Mouse (Mus musculus) urinary bladder, postnatal 25 days (tissue): ENCODE data around the gene Ikbke.

Source experiments
- DNase-seq: peaks from one replicate; pipeline ENCODE4 v3.0.0; 2022; ENCODE audit warnings: low spot score

The Ikbke gene

DNA sequence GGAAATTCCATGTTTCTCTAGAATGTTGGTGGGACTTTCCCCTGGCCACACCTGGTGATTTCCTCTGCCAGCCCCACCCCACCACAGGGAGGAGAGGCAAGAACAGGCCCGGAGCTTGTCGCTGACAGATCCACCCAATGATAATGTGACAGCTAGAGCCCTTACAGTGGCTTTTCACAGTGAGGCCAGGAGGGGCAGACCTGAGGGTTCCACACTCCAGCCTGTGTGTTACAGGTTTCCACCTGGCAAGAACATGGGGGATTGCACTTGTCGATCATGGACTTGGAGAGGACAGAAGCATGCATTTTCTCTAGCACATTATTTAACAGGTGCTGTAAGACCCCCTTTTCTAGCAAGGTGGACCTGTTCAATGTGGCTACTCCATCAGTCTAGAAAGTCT, 874 bp upstream of the Ikbke start:
- no peak for DNase-seq

DNA sequence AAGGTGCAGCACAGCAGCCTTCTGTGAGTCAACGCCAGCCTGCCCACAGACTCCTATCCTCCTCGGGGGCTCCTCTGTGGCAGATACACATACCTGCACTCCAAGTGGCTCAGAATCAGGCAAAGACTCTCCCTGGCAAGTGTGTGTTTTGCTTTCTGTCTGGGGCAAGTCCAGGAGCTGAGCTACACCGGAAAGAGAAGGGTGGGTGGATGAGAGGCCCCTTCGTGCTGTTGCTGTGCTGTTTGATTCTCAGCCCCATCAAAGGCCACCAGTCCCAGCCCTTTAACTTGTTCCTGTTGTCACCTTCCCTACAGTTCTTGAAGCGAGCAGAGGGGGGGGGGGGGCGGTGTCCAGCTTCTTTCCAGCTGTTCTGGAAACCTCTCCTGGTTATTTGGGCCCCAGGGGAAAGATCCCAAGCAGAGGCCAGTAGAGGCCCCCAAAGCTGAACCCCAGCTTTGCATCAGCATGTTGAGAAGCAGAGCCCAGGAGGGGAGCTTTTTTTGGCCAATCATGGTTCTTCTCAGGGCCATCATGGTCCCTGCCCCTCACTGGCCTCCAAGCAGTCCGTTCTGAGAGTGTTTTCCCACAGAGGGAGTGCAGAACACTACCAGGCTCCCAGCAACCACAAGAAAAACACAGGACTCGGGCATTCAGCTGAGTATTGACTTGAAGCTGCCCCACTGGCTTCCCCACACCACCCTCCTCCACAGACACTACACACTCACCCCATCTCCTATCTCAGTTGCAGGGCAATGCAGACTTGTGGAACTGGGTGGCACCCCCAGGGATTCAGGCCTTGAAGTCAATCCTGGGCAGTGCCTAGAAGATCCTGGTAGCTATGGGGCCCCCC, 575 bp downstream of the Ikbke start:
- no peak for DNase-seq

GRCm38 (mm10) chr1:131276831-131277230, 2.6 kb downstream of the Ikbke start:
- no peak for DNase-seq

- no peak for DNase-seq
Observed at GRCm38 (mm10) chr1:131275577-131275976, 3.8 kb downstream of the Ikbke start.

- DNase-seq = no peak
Observed at GRCm38 (mm10) chr1:131274725-131275539, 4.5 kb downstream of the Ikbke start.

GRCm38 (mm10) chr1:131269797-131270578, 9.4 kb downstream of the Ikbke start:
- peak; percentile 65 for DNase-seq

GRCm38 (mm10) chr1:131268776-131269175, 10.6 kb downstream of the Ikbke start:
- DNase-seq = no peak

GRCm38 (mm10) chr1:131263905-131264304, 15.5 kb downstream of the Ikbke start:
- no peak for DNase-seq

DNA sequence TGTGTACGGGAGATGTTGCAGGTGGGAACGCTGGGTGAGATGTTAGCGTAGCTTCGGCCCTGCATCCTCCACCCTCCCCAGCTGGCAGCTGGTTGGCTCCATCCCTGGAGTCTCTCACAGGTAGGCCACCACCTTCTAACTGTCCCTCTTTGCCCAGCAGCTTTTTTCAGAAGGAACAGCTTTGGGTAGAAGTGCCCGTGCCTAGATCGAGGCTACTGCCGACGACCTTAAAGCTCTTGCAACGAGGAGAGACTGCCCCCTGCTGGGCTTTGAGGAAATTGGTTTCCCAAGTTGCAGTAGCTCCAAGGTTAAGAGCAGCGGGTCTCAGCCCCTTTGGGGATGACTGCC, 19.1 kb downstream of the Ikbke start:
- peak; percentile 79 for DNase-seq

DNA sequence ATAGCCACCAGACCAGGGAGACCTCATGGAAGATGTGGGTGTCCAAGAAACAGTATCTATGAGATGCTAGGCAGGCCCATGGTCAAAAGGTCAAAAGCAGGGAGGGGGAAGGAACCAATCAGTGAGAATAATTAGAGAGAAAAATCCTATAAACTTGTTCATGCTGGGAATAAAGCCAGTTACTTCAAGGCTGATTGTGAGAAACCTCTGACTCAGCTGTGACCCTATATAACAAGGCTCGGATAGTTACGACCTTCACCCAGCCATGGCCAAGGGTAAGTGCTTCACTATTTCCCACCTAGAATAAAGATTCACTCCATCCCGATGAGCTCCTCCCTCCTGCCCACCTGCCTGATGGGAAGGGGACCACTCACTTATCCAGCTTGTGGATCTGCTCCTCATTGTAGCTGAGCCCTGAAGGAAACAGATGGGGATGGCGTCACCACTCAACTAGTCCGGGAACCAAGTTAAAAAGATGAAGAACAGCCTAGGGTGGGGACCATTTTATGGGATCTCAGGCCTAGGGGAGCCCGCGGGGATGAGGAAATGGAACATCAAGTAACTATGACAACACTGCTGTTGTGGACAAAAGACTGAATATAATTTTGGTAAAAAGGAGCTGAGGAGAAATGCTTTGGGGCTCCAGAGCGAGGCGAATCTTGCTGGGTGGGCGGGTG, 19.6 kb downstream of the Ikbke start:
- no peak for DNase-seq

- no peak for DNase-seq
Observed at GRCm38 (mm10) chr1:131257288-131257687, 22.1 kb downstream of the Ikbke start.

DNA sequence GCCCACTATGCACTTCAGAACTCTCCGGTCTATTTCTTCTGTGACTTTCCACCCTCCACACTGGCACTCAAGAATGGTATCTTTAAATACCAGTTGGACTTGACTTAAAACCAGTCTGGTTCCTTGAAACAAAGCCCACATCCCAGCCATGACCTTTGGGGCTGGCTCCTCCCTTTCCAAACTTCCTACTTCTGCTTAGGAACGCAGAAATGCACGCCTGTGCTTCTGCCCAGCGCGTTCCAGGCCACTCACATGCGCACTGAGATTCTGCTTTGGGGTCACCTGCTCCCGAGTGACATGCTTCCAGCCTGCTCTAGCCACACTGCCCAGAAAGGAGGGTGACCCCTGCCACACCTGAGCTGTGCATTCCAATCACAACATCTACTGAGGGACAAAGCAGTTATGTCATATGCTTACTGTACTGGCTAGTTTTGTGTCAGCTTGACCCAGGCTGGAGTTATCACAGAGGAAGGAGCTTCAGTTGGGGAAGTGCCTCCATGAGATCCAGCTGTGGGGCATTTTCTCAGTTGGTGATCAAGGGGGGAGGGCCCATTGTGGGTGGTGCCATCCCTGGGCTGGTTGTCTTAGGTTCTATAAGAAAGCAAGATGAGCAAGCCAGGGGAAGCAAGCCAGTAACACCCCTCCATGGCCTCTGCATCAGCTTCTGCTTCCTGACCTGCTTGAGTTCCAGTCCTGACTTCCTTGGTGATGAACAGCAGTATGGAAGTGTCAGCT, 26.7 kb downstream of the Ikbke start:
- DNase-seq = peak; percentile 23

DNA sequence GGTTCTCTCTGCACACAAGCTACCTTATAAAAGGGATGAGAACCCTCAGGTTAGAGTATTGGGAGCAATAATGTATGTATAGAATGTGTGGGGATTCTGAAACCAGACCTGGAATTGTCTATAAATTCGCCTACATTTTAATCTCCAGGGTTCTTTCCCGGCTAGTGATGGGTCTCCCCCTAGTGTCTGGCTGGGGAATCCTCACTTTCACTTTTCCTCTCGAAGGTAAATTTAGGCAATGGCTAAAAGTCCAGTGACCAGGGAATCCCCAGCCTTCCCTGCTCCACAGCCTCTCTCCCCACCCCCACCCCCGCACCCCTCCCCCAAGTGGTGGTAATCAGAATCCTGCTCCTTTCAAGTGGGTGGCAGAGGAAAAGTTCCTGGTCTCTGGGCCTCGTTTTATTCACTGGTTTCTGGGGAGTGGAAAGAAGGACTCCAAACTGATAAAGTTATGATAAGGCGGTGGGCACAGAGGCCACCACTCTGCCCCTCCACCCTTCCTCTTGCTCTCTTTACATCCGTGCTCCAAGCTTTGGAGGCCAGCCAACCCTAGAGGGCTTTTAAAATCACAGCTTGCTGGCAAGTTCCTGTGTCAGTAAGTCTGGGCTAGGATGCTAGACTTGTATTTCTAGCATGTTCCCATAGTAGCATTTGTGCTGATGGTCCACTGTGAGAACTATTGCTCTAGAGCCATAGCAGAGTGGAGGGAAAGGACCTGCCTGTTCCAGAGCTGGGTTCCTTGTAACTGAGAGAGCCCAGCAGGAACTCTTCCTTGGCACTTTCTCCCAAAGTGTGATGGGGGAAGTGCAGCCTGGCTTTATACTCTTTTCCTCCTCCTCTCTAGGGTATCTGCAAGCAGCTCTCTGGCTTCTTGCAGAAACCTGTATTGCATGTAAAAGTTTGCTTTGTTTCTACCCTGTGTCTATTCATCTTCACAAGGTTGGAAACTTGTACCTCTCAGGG, 32.7 kb downstream of the Ikbke start:
- no peak for DNase-seq

DNA sequence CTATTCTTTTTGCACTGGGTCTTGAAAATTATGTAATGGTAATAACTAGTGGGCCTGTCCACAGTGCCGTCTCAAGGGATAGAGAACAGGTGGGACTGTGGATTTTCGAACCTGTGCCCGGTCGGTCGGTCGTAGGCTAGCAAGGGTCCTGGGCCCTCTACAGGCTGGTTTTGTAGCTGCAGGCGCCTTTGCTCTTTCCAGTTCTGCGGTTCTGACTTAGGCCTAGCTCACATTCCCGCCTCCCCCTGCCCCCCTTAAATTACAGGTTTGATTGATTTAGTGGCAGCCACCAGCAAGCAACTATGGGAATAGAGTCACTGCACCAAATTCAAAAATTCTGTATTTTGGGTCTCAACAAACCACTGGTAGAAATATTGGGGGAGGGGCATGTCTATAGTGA, 33.5 kb downstream of the Ikbke start:
- peak; percentile 53 for DNase-seq

- DNase-seq = peak; percentile 87
Observed at GRCm38 (mm10) chr1:131245089-131245856, 34.1 kb downstream of the Ikbke start, which contains the start of gene Rassf5. Rassf5 (minus strand) TSS chr1:131245258.

GRCm38 (mm10) chr1:131244536-131245088, 34.8 kb downstream of the Ikbke start:
- no peak for DNase-seq

GRCm38 (mm10) chr1:131242956-131243355, 36.5 kb downstream of the Ikbke start:
- no peak for DNase-seq

DNA sequence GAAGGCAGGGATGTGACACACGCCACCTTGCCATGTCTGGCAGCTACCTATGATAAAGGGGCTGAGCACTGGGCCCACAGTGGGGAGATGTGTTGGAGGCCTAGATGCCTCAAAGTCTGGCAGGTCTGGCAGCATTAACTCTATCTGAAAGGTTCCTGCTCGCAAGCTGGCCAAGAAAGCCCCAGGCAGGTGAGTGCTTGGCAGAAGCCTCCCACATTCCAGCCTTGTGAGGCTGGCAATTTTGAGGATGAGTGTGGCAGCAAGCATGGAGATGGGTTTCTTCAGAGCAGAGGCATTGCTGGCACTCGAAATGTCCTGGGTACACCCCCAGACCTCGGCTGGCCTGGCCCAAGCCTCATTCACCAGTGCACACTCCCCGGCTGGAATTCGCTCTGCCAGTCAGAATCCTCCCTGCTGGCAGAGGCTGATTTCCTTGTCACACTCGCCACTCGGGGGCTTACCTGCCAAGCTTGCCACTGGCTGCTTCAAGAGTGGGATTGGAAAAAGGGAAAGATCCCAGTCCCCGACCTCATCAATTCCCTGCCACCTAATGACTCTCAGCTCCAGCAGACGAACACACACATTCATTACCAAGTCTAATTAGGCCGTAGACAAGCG, 39.7 kb downstream of the Ikbke start:
- DNase-seq = no peak
